Mouse (Mus musculus) limb, embryonic 10.5 days (tissue): ENCODE data around the gene Ostf1. TPM values are rescaled to one million over a fixed set of nuclear protein-coding genes. Genes with fewer than 3 reads are reported as not detected.

Experiments
- DNase-seq: peaks from one replicate; pipeline ENCODE4 v3.0.0-alpha.2; 2017; ENCODE audit warnings: low spot score
- H3K27ac ChIP-seq: fragments of 300-500 bp; sonication (generic); 2 replicates; pipeline ENCODE4 v1.5.1; 2016; ENCODE audit warnings: mild to moderate bottlenecking
- H3K27me3 ChIP-seq: fragments of 300-500 bp; sonication (generic); 2 replicates; pipeline ENCODE4 v1.6.1; 2016; ENCODE audit warnings: low read depth, mild to moderate bottlenecking; ENCODE audit not compliant: poor library complexity, severe bottlenecking
- H3K36me3 ChIP-seq: fragments of 300-500 bp; sonication (generic); 2 replicates; pipeline ENCODE4 v1.6.1; 2016; ENCODE audit warnings: mild to moderate bottlenecking, moderate library complexity
- H3K4me1 ChIP-seq: fragments of 300-500 bp; sonication (generic); 2 replicates; pipeline ENCODE4 v1.6.1; 2016
- H3K4me3 ChIP-seq: fragments of 300-500 bp; sonication (generic); 2 replicates; pipeline ENCODE4 v1.5.1; 2016; ENCODE audit warnings: mild to moderate bottlenecking, moderate library complexity
- H3K9me3 ChIP-seq: fragments of 300-500 bp; sonication (generic); replicated peaks from 2 replicates; pipeline ENCODE4 v1.6.1; 2016; ENCODE audit warnings: mild to moderate bottlenecking
- WGBS: fragments of 180-500 bp; shearing (Covaris S2); methylation state at CpG from one replicate; pipeline ENCODE4 v1.1.7; 2016; 5-methylcytosine and 5-hydroxymethylcytosine counted together
- polyA plus RNA-seq: library from polyadenylated mRNA; unstranded; fragments of >200 nt; fragmentation: Nextera tagmentation; extraction: Ambion mirVana; gene quantifications from 2 replicates; pipeline ENCODE4 v1.2.1, GENCODE M21; 2016

Ostf1 gene
- polyA plus RNA-seq, 1 experiment from 2014 or later: 32.0 TPM

DNA sequence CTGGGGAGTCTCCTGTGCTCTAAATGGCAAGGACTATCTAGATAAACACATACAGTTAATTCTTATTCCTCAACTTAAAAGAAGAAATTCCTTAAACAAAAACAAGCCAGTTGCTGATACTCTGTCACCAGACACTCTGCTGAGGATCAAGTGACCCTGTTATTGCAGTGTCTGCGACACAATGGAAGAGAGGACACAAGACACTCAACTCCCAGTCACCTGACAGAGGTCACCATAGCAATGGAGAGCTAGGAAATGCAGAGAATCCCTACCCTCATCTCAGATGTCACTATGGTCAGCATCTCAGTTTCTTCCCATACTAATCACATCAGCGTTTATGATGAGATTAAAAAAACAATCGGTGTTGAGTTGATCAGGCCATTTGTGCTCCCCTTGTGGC, 58.2 kb downstream of the Ostf1 start:
- Histone ChIP-seq H3K4me3 (no peak overlapping the region), H3K27me3 (no peaks in the 10 kb centered on the region), H3K27ac (no peak overlapping the region), H3K4me1 (peaks cover 13% of the 10 kb centered on the region), H3K36me3 (no peaks in the 10 kb centered on the region), H3K9me3 (no peaks in the 10 kb centered on the region)
- no peak for DNase-seq
- 86% methylated on average over 3 of the region's 3 CpGs for WGBS

DNA sequence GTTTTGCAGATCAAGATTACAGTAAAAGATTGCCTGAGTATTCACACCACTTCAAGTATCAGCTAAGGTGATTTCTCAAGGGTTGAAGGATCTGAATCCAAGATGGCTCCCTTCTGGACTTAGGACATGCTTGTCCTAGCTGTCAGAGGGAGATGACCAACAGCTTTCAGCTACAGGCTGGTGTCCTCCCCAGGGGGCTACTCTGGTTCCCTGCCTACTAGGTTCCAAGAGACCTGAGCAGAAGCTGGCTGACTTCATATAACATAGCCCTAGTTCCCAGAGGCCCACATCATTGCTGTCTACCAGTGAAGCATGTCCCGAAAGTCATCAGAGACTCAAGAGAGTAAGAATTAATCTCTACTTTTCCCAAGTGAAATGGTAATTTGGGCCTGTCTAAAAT, 62.1 kb downstream of the Ostf1 start:
- 94% methylated on average over 1 of the region's 1 CpGs for WGBS
- Histone ChIP-seq H3K4me3 (no peak overlapping the region), H3K36me3 (no peaks in the 10 kb centered on the region), H3K27me3 (no peaks in the 10 kb centered on the region), H3K9me3 (no peaks in the 10 kb centered on the region), H3K27ac (no peak overlapping the region), H3K4me1 (no peaks in the 10 kb centered on the region)
- DNase-seq: no peak

DNA sequence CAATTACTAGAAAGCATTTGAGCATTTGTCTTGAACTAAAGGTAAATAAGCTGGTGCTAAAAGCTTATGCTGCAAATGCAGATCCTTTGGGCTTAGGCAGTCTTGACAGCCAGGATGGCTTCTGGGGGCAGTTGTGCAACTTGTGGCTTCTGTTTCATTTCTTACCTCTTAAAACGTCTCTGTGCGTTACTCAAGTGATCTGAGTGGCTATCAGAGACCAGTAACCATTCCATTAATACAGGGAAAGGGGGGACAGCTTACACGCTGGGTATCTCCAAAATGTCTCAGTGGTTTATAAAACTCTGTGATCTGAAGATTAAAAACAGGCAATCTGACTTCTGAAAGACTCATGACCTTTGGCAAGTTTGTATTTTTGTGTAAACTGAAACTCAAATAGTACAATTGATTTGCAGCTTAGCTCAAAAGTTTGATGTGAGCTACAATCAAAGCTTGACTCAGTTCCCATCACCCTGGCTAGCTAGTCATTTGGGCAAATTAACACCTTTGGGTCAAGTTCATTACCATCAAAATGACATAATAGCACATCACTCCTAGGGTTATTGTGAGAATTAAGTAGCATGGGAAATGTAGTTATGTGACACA, 62.7 kb downstream of the Ostf1 start:
- WGBS: 82% methylated on average over 3 of the region's 3 CpGs
- H3K9me3 ChIP-seq: no peaks in the 10 kb centered on the region
- no peak for DNase-seq

DNA sequence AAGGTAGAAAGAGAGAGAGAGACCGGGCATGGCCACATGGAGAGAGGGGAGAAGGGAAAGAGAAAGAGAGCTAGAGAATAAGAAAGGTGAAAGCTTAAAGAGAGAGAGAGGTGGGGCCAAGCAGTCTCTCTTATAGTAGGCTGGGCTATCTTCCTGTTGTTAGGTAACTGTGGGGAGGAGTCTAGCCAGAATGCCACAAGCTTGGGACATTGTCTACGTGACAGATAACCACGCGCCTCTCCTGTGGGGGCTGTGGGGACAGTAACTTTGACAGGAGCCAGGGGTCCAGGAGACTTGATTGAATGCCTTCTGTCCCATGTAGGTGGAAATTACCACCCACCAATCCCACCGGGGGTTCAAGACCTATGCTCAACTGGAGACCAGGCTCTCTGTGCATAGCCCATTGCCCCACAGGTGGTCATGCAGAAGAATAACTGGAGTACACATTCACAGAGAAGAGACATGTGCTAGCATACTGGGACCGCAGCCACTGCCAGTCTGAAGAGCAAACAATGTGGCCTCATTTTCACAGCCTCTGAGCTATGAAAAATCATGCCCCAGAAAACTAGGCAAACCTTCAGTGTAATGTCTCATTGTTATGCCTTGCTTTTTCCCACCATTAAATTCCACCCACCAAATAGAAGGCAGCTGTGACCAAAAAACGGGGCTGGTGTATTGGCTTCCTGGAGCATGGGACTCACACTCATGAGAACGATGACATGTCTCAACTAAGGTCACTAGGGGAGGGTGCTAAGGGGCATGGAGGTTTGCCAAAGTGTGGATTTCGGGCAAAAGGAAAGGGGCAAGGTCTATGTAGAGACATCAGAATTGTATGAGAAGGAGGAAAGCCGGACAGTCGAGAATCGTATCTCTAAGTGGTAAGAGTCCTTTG, 63.4 kb downstream of the Ostf1 start:
- H3K27ac ChIP-seq: no peak overlapping the region
- DNase-seq: no peak

More for the DNA sequence above, 62.7 kb downstream of the Ostf1 start:
- no peak overlapping the region for H3K4me3 ChIP-seq
- H3K27me3 ChIP-seq: no peaks in the 10 kb centered on the region
- H3K4me1 ChIP-seq: no peaks in the 10 kb centered on the region
- H3K27ac ChIP-seq: no peak overlapping the region
- H3K36me3 ChIP-seq: no peaks in the 10 kb centered on the region

DNA sequence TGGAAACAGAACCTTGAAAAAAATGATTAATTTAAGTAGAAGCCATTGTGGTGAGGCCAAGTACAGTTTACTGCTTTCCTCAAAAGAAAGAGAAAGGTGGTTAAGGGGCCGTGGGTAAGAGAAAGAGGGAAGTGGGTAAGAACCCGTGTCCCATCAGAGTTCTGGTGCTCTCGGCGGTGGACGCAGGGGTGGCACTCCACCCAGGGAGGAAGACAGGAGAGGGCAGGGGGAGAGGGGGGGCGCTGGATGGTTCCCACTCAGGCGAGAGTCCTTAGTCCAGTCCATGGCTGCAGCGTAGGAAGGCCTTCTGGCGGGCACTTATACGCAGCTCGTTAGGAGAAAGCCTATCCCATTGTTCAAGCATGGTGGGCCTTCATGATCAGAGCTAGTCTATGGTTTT, 64.1 kb downstream of the Ostf1 start:
- no peak overlapping the region for H3K27ac ChIP-seq
- no peak for DNase-seq
- H3K36me3 ChIP-seq: no peaks in the 10 kb centered on the region
- no peaks in the 10 kb centered on the region for H3K27me3 ChIP-seq
- no peaks in the 10 kb centered on the region for H3K9me3 ChIP-seq
- WGBS: 90% methylated on average over 11 of the region's 11 CpGs
- H3K4me1 ChIP-seq: no peaks in the 10 kb centered on the region
- H3K4me3 ChIP-seq: no peak overlapping the region

More for the DNA sequence above, 63.4 kb downstream of the Ostf1 start:
- H3K9me3 ChIP-seq: no peaks in the 10 kb centered on the region
- no peak overlapping the region for H3K4me3 ChIP-seq
- H3K27me3 ChIP-seq: no peaks in the 10 kb centered on the region
- no peaks in the 10 kb centered on the region for H3K4me1 ChIP-seq
- WGBS: 92% methylated on average over 12 of the region's 12 CpGs
- H3K36me3 ChIP-seq: no peaks in the 10 kb centered on the region

DNA sequence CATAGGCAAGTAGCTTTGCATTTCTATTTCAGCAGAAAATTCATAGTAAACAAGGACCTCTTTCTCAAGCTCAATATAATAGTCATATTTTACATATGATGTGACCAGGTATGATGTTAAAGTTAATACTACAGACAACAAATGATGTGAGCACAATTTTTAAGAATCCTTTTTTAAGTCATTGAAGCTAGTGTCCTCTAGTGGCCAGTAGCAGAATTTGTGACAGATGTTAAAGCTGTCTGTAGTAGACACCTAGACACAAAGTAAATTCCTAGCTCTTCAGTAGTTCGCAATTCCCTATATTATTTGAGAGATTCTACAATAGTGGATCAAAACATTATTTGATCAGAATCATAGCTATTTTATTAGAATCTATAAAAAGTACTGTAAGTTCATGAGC, 73.9 kb downstream of the Ostf1 start:
- H3K4me3 ChIP-seq: no peak overlapping the region
- no peaks in the 10 kb centered on the region for H3K4me1 ChIP-seq
- no peak for DNase-seq
- WGBS: 74% methylated on average over 1 of the region's 1 CpGs
- no peaks in the 10 kb centered on the region for H3K27me3 ChIP-seq
- no peaks in the 10 kb centered on the region for H3K36me3 ChIP-seq
- H3K27ac ChIP-seq: no peak overlapping the region
- no peaks in the 10 kb centered on the region for H3K9me3 ChIP-seq

DNA sequence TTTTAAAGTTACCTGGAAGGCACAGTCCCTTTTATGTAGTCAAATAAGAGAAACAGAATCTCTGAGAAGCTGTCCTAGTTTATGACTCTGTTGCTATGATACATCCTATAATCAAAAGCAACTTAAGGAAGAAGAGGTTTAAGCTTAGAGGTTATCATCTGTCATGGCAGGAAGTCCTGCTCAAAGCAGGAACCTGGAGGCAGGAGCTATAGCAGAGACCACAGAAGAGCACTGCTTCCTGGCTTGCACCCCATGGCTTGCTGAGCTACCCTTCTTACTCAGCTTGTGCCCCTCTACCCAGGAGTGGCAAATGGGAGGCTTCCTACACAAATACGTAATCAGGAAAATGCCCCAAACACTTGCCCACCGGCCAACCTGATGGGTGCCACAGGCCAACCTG, 76.0 kb downstream of the Ostf1 start:
- DNase-seq: no peak
- Histone ChIP-seq H3K27ac (no peak overlapping the region), H3K4me3 (no peak overlapping the region), H3K4me1 (no peaks in the 10 kb centered on the region), H3K9me3 (no peaks in the 10 kb centered on the region), H3K27me3 (no peaks in the 10 kb centered on the region), H3K36me3 (no peaks in the 10 kb centered on the region)
- 98% methylated on average over 2 of the region's 2 CpGs for WGBS

DNA sequence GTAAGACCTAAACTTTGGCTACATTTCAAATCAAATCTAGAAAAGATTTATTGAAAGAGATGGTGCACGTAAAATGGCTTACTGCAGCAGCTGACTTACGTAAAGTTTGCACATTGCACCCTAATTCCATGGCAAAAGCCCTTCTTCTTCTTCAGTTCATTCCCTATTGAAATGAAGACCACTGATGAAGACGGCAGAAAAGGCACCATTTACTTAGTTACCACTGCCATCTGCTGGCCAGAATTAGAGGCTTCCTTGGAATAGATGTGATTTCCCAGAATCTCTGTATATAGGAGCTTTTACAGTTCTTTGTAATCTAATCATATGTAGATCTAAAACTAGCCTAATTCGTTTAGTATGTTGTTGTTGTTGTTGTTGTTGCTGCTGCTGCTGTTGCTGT, 83.0 kb downstream of the Ostf1 start:
- Histone ChIP-seq H3K4me3 (no peak overlapping the region), H3K4me1 (no peaks in the 10 kb centered on the region), H3K27ac (no peak overlapping the region), H3K9me3 (no peaks in the 10 kb centered on the region), H3K36me3 (no peaks in the 10 kb centered on the region), H3K27me3 (no peaks in the 10 kb centered on the region)
- 16% methylated on average over 4 of the region's 4 CpGs for WGBS
- DNase-seq: peak; percentile 59

Other genes with a start within 250 kb of the Ostf1 start
- 6.5 and 9.0 TPM in 2 replicates for gene Nmrk1, start 127 bp upstream of the Ostf1 start, polyA plus RNA-seq
- gene Carnmt1, start 38.9 kb upstream of the Ostf1 start, polyA plus RNA-seq: 30.4 and 33.3 TPM in 2 replicates
- 26.7 and 26.8 TPM in 2 replicates for gene D030056L22Rik, start 81.4 kb upstream of the Ostf1 start, polyA plus RNA-seq
- gene Trpm6, start 118.2 kb upstream of the Ostf1 start, polyA plus RNA-seq: 0.23 and 0.73 TPM in 2 replicates